Mouse (Mus musculus) 416B (cell line): Measurements from ENCODE around the gene Anapc15-ps.
"Not testable (repeated sequence)": the region's sequence is repeated elsewhere in the genome, so short reads cannot be mapped to it uniquely, and the experiment has no call there.

Experiments used
- DNase-seq: peaks from one replicate; pipeline ENCODE4 v3.0.0; 2011; ENCODE audit warnings: low read depth

Anapc15-ps gene

DNA sequence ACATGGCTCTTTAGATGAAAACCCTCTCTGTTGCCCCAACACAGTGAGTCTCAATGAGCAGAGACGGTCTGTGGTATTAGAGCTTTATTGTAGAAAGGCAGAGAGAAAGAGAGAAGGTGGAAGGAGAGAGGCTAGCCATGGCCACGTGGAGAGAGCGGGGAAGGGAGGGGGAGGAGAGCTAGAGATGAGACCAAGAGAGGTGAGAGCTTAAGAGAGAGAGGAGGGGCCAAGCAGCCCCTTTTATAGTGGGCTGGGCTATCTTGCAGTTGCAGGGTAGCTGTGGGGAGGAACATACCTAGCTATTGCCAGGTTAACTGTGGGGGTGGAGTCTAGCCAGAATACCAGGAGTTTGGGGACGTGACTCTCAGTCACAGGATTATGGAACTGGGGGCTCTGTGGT is 43.1 kb downstream of the Anapc15-ps start:
- DNase-seq = not testable (repeated sequence)

DNA sequence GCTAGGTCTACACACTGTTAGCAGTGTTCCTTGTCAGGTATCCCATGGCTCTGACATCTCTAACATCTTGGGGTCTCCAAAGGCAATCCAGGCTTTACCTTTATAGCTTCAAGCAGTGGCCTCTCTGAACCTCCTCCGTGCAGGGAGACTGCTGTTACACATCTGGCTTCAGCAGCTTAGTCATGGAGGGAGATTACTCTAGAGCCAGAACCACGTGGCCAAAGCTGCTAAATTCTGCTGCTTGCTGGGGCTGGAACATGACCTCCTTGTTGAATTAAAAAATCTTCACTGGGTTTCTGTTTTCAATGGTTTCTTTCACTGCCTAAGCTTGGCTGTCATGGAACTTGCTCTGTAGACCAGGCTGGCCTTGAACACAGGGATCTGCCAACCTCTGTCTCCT is 44.9 kb downstream of the Anapc15-ps start:
- DNase-seq = no peak

DNA sequence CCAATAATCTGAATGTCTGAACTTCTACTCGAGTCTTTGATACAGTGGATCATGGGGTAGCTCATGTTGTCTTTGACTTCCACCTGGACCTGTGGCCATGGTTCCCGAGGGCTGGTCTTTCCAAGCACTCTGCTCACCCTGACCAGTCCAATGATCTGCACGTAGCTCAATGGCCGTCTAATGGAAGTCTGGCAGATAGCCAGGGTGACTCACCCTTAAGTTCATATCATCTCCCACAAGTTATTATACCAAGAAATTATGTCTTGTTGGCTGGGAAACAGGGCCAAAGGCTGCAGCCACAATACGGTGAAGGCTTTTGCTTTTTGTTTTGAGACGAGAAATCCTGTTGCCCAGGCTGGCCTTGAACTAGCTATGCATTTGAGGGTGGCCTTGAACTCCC is 45.9 kb downstream of the Anapc15-ps start:
- DNase-seq = peak; percentile 72

DNA sequence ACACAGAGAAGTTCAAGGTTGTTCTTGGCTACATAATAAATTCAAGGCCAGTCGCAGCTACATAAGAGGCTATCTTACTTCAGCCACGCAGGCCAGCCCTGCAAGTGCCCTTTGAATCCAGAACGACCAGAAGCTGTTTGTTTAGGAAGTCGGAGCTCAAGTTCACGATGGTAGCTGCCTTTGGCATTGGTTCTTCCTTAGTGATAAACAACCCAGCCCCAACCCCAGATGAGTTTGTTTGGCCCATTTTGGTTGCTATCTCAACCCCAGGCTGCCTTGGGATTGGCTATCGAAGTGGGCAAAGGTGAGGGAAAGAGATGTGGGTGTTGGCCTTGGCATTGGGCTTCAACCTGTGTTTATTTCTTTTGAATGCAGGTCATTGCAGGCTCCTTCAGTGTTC is 48.0 kb downstream of the Anapc15-ps start:
- no peak for DNase-seq

DNA sequence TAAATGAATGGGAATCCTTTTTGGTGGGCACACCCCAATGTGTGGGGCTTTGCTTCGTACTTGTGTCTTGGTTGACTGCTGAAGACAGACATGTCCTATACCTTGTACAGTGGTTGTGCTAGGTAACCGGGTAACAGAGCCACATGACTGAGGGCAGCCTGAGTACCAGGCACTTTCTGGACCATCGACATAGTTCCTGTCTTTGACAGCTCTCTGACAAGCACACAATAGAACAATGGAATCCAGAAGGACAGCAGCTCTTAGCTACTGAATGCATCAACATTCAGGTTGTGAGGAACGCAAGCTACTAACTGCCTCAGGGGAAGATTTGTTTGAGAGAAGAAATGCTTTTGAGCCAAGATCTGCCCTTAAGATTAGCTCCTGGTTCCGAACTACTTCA is 49.2 kb downstream of the Anapc15-ps start:
- DNase-seq = no peak

DNA sequence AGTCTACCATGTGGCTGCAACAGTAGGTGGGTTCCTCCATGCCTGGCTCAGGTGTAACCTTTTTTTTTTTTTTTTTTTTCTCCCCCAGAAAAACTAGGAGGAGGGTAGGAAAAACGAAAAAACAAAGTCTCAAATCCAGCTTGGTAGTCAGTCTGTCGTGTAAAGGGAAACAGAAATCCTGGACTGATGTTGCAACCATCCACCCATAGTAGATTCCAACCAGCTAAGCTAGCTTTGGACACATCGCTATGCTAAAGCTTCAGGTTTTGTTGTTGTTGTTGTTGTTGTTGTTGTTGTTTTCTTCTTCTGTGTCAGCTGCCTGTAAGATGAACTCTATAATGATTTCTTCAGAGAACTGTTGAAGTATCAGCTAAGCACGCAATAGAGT is 49.7 kb downstream of the Anapc15-ps start:
- DNase-seq = no peak
